Mouse (Mus musculus) lung, postnatal 0 days (tissue): ENCODE data around the gene Hmox2. TPM values are rescaled to one million over a fixed set of nuclear protein-coding genes. Genes with fewer than 3 reads are reported as not detected.

Experiments
- ATAC-seq: fragments of 200-750 bp; cut with Nextera tagmentation; 2 replicates; pipeline ENCODE4 v1.8.0; 2017; ENCODE audit warnings: moderate library complexity
- DNase-seq: peaks from one replicate; pipeline ENCODE4 v3.0.0-alpha.2; 2016; ENCODE audit warnings: low spot score
- H3K27ac ChIP-seq: fragments of 300-500 bp; sonication (generic); 2 replicates; pipeline ENCODE4 v1.5.1; 2014; ENCODE audit warnings: antibody characterized with exemption, mild to moderate bottlenecking, low read length, mixed read lengths
- H3K27me3 ChIP-seq: fragments of 300-500 bp; sonication (generic); replicated peaks from 2 replicates; pipeline ENCODE4 v1.6.1; 2014; ENCODE audit warnings: low read length, mixed read lengths; ENCODE audit not compliant: insufficient read depth
- H3K36me3 ChIP-seq: fragments of 300-500 bp; sonication (generic); 2 replicates; pipeline ENCODE4 v1.6.1; 2014; ENCODE audit warnings: low read length, mixed read lengths; ENCODE audit not compliant: insufficient read depth
- H3K4me1 ChIP-seq: fragments of 300-500 bp; sonication (generic); 2 replicates; pipeline ENCODE4 v1.6.1; 2014; ENCODE audit warnings: antibody characterized with exemption, low read depth, low read length, mixed read lengths; ENCODE audit not compliant: insufficient read depth
- H3K4me2 ChIP-seq: fragments of 300-500 bp; sonication (generic); replicated peaks from 2 replicates; pipeline ENCODE4 v1.6.1; 2014; ENCODE audit warnings: low read depth, mild to moderate bottlenecking, low read length, moderate library complexity, mixed read lengths
- H3K4me3 ChIP-seq: fragments of 300-500 bp; sonication (generic); 2 replicates; pipeline ENCODE4 v1.5.1; 2014; ENCODE audit warnings: low read depth, low read length
- H3K9ac ChIP-seq: fragments of 300-500 bp; sonication (generic); replicated peaks from 2 replicates; pipeline ENCODE4 v1.6.1; 2014; ENCODE audit warnings: low read depth, mild to moderate bottlenecking
- H3K9me3 ChIP-seq: fragments of 300-500 bp; sonication (generic); 2 replicates; pipeline ENCODE4 v1.6.1; 2016; ENCODE audit warnings: low read length, mixed read lengths
- CTCF ChIP-seq: IDR thresholded peaks from 2 replicates; pipeline ENCODE4 v1.5.1; 2016; ENCODE audit warnings: antibody characterized with exemption, mild to moderate bottlenecking
- EP300 ChIP-seq: IDR thresholded peaks from 2 replicates; pipeline ENCODE4 v1.6.1; 2016; ENCODE audit warnings: antibody characterized with exemption, mild to moderate bottlenecking, control low read depth
- WGBS: fragments of 180-500 bp; shearing (Covaris S2); extraction: QIAGEN DNeasy Blood & Tissue Kit; methylation state at CpG from one replicate; pipeline ENCODE4 v1.1.7; 2014; 5-methylcytosine and 5-hydroxymethylcytosine counted together
- polyA plus RNA-seq: library from polyadenylated mRNA; unstranded; fragments of >200 nt; fragmentation: Nextera tagmentation; extraction: Ambion mirVana; gene quantifications from 2 replicates; pipeline ENCODE4 v1.2.1, GENCODE M21; 2015

Hmox2 gene
- polyA plus RNA-seq, 1 experiment from 2014 or later, result 97.9 TPM

DNA sequence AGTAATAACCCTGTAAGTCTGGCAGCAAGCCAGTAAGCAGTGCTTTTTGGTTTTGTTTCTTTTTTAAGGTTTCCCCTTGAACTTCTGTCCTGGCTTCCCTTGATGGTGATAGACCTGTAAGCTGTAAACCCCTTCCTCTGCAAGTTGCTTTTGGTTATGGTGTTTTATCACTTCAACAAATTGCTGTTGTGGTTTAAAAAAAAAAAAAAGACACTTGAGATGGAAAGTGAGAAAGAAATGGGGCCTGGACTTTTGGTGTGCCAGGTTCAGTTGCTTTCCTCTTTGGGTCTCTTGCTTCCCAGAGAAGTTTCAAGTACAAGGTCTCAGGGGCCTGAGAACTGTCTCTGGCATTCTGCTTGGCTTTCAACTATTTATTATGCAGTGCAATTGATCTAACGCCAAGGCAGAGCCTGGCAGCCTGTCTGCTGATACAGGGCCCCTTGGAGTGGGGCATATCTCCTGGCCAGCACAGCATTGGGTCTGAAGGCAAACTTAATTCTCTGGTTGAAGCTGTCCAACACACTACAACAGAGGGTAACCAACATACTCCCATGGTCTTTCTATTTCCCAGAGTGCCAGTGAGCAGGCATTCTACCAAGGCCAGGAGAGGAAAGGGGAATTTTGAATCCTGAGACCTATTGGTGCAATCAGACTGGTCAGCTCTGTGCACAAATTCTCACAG, 47.3 kb downstream of the Hmox2 start:
- H3K27ac ChIP-seq, result no peak overlapping the region
- 55% methylated on average over 1 of the region's 1 CpGs for WGBS
- ATAC-seq, result no peak

DNA sequence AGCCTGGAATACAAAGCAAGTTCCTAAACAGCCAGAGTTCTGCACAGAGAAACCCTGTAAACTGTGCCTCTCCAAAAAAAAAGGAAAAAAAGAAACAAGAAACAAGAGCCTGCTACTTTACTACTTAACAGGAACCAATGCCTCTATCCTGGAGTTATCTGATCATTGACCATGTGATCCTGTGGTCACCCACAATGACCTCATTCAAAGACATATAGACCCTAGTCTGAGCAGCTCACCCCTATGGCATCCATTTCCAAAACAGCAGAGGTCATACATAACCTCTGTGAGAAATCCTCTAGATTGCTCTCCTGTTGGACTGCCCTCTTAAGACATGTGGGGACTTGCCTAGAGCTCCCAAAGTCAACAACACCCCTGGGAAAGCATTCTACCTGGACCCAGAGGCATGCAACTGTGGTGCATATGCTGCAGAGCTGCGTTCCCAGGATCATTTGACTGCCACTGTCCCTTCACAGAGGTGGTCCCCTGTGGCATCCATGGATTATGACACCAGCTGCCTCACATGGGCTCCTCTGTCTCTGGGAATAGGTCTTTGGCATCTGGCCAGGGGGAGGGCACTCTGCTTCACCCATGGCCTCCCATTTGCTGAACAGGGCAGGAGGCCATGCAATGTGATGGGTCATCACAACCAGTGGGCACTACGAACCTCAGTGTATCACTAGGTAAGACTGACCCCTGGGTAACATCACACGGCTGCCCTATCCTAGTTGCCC, 51.2 kb downstream of the Hmox2 start:
- no peak for TF ChIP-seq EP300
- TF ChIP-seq CTCF, result no peak
- ATAC-seq, result 0 out of 2 replicates have a peak, but pooled peaks have one; percentile 20
- no peak overlapping the region for H3K4me3 ChIP-seq
- H3K27me3 ChIP-seq, result no peaks in the 10 kb centered on the region
- no peak overlapping the region for H3K27ac ChIP-seq
- no peak for DNase-seq
- no peak overlapping the region for H3K4me2 ChIP-seq
- H3K9me3 ChIP-seq, result no peaks in the 10 kb centered on the region
- H3K4me1 ChIP-seq, result peaks cover 8% of the 10 kb centered on the region; the same call in 1 of the 2 replicates
- H3K9ac ChIP-seq, result no peak overlapping the region
- no peaks in the 10 kb centered on the region for H3K36me3 ChIP-seq
- WGBS, result 93% methylated on average over 3 of the region's 3 CpGs

More for the DNA sequence above, 47.3 kb downstream of the Hmox2 start:
- Histone ChIP-seq H3K4me2 (no peak overlapping the region), H3K27me3 (no peaks in the 10 kb centered on the region), H3K4me3 (no peak overlapping the region), H3K9me3 (no peaks in the 10 kb centered on the region), H3K4me1 (peaks cover 8% of the 10 kb centered on the region; the same call in 1 of the 2 replicates), H3K36me3 (peaks cover 14% of the 10 kb centered on the region; the same call in 1 of the 2 replicates), H3K9ac (no peak overlapping the region)
- no peak for DNase-seq
- TF ChIP-seq CTCF, result no peak

GRCm38 (mm10) chr16:4777905-4778609, 51.9 kb downstream of the Hmox2 start:
- Histone ChIP-seq H3K27ac (no peak overlapping the region), H3K9ac (no peak overlapping the region), H3K4me3 (no peak overlapping the region), H3K27me3 (no peaks in the 10 kb centered on the region), H3K4me2 (no peak overlapping the region), H3K9me3 (no peaks in the 10 kb centered on the region), H3K4me1 (peaks cover 10% of the 10 kb centered on the region; the same call in 1 of the 2 replicates), H3K36me3 (no peaks in the 10 kb centered on the region)
- TF ChIP-seq EP300, result no peak
- no peak for TF ChIP-seq CTCF
- ATAC-seq, result no peak
- no peak for DNase-seq
- WGBS, result 87% methylated on average over 4 of the region's 4 CpGs

DNA sequence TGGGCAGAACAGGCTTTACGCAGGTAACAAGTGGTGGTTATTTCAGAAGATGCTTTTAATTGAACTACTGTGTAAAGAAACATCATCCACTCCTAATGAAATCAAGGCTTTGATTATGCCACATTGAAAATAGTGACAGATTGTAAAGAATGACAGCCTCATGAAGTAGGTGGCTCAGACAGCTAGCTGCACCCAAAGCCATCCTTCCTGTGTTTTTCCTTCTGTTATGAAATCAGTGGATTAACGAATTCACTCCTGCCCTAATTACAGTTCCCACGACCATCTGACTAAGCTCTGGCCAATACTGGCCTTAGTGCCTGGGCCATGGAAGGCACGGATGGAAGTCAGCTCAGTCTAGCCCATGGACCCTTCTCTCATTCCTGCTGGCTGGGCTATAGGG, 52.8 kb downstream of the Hmox2 start:
- H3K4me3 ChIP-seq, result no peak overlapping the region
- no peak overlapping the region for H3K4me2 ChIP-seq
- no peak overlapping the region for H3K9ac ChIP-seq
- H3K4me1 ChIP-seq, result peaks cover 7% of the 10 kb centered on the region; the same call in 1 of the 2 replicates
- TF ChIP-seq CTCF (no peak), EP300 (no peak)
- DNase-seq, result no peak
- no peaks in the 10 kb centered on the region for H3K27me3 ChIP-seq
- no peaks in the 10 kb centered on the region for H3K36me3 ChIP-seq
- no peak overlapping the region for H3K27ac ChIP-seq
- no peaks in the 10 kb centered on the region for H3K9me3 ChIP-seq
- ATAC-seq, result no peak
- WGBS, result 91% methylated on average over 4 of the region's 4 CpGs

GRCm38 (mm10) chr16:4781524-4782196, 55.5 kb downstream of the Hmox2 start:
- Histone ChIP-seq H3K4me1 (peaks cover 14% of the 10 kb centered on the region; the same call in 1 of the 2 replicates), H3K36me3 (no peaks in the 10 kb centered on the region), H3K4me3 (no peak overlapping the region), H3K27ac (0 out of 2 replicates have a peak overlapping the region, but pooled peaks have one; percentile 1), H3K9me3 (no peaks in the 10 kb centered on the region), H3K27me3 (no peaks in the 10 kb centered on the region), H3K9ac (no peak overlapping the region), H3K4me2 (no peak overlapping the region)
- no peak for TF ChIP-seq CTCF
- TF ChIP-seq EP300, result no peak
- WGBS, result 40% methylated on average over 5 of the region's 5 CpGs
- DNase-seq, result peak; percentile 68
- ATAC-seq, result peak; percentile 71

GRCm38 (mm10) chr16:4782515-4782914, 56.4 kb downstream of the Hmox2 start:
- Histone ChIP-seq H3K9me3 (no peaks in the 10 kb centered on the region), H3K4me1 (peaks cover 14% of the 10 kb centered on the region; the same call in 1 of the 2 replicates), H3K9ac (no peak overlapping the region), H3K27me3 (no peaks in the 10 kb centered on the region), H3K27ac (no peak overlapping the region), H3K36me3 (no peaks in the 10 kb centered on the region), H3K4me3 (no peak overlapping the region), H3K4me2 (no peak overlapping the region)
- TF ChIP-seq CTCF (no peak), EP300 (peak; percentile 65)
- ATAC-seq (no peak), DNase-seq (no peak)
